Mouse (Mus musculus) lung, postnatal 4 days (tissue): ENCODE results near the gene H2afy.

Source experiments
- DNase-seq, 2 experiments: peaks; one replicate each; pipeline ENCODE4 v3.0.0; 2021

Gene H2afy

GRCm38 (mm10) chr13:56110694-56111531 is 25.2 kb downstream of the H2afy start:
- no peak for DNase-seq

- no peak for DNase-seq
Measured at GRCm38 (mm10) chr13:56109703-56110102, 26.5 kb downstream of the H2afy start.

GRCm38 (mm10) chr13:56108849-56109519 is 27.2 kb downstream of the H2afy start:
- no peak for DNase-seq

GRCm38 (mm10) chr13:56104971-56105391 is 31.2 kb downstream of the H2afy start:
- DNase-seq, result no peak

- DNase-seq, result no peak
Measured at GRCm38 (mm10) chr13:56103796-56104746, 32.1 kb downstream of the H2afy start.

GRCm38 (mm10) chr13:56102160-56102559 is 34.0 kb downstream of the H2afy start:
- peak in 1 of 2 experiments; percentile 61 for DNase-seq

- no peak for DNase-seq
Measured at GRCm38 (mm10) chr13:56095601-56096195, 40.5 kb downstream of the H2afy start.

- no peak for DNase-seq
Measured at GRCm38 (mm10) chr13:56094544-56094943, 41.6 kb downstream of the H2afy start.

GRCm38 (mm10) chr13:56093680-56094079 is 42.5 kb downstream of the H2afy start:
- no peak for DNase-seq

- DNase-seq, result no peak
Measured at GRCm38 (mm10) chr13:56092606-56093005, 43.6 kb downstream of the H2afy start.

GRCm38 (mm10) chr13:56090597-56090996 is 45.6 kb downstream of the H2afy start:
- DNase-seq, result no peak

- DNase-seq, result no peak
Measured at GRCm38 (mm10) chr13:56088602-56089001, 47.6 kb downstream of the H2afy start.

GRCm38 (mm10) chr13:56087936-56088335 is 48.2 kb downstream of the H2afy start:
- DNase-seq, result no peak

GRCm38 (mm10) chr13:56084146-56084905 is 51.8 kb downstream of the H2afy start:
- peak; percentile 24 to 60 for DNase-seq

GRCm38 (mm10) chr13:56081656-56082055 is 54.5 kb downstream of the H2afy start:
- DNase-seq, result no peak

- DNase-seq, result no peak
Measured at GRCm38 (mm10) chr13:56079616-56080015, 56.5 kb downstream of the H2afy start.

- peak; percentile 19 to 52 for DNase-seq
Measured at GRCm38 (mm10) chr13:56078724-56079262, 57.4 kb downstream of the H2afy start.

GRCm38 (mm10) chr13:56075930-56076329 is 60.2 kb downstream of the H2afy start:
- no peak for DNase-seq

- no peak for DNase-seq
Measured at GRCm38 (mm10) chr13:56073186-56073585, 63.0 kb downstream of the H2afy start.

GRCm38 (mm10) chr13:56072268-56072607 is 63.9 kb downstream of the H2afy start:
- no peak for DNase-seq

GRCm38 (mm10) chr13:56071586-56072267 is 64.4 kb downstream of the H2afy start:
- DNase-seq, result peak in 1 of 2 experiments; percentile 25
